Mouse (Mus musculus) layer of hippocampus, postnatal 25 days (tissue): ENCODE measurements around the gene Mctp1. TPM values are rescaled to one million over a fixed set of nuclear protein-coding genes. Genes with fewer than 3 reads are reported as not detected.
"Not testable (repeated sequence)": the region's sequence is repeated elsewhere in the genome, so short reads cannot be mapped to it uniquely, and the experiment has no call there.

Experiments used
- DNase-seq, 2 experiments: peaks; one replicate each; pipeline ENCODE4 v3.0.0; 2022; ENCODE audit warnings: mixed read lengths in 2 of 2, low spot score in 1 of 2; ENCODE audit errors: extremely low spot score in 1 of 2
- total RNA-seq, 2 experiments: library from RNA; stranded (reverse); gene quantifications; 2 replicates each; pipeline ENCODE4 v1.2.3; 2021

Gene Mctp1
- 10 to 100 TPM; 52.7 to 55.0 TPM for total RNA-seq

GRCm38 (mm10) chr13:76383972-76384663 is at the start of gene Mctp1:
Mctp1 (plus strand) TSS chr13:76384535.
- peak in 1 of 2 experiments; percentile 30 for DNase-seq

DNA sequence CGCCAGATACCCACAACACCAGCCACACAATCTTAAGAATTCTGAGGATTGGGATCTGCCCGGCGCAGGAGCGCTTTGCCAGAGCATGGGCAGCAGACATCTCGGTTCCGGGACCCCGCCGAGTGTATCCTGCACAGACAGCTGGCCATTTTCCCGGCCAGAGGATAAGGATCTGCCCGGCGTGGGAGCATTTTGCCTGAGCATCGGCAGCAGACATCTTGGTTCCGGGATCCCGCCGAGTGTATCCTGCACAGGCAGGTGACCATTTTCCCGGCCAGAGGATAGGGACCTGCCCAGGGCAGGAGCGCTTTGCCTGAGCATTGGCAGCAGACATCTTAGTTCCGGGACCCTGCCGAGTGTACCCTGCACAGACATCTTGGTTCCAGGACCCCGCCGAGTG is 38.4 kb upstream of the Mctp1 start:
- not testable (repeated sequence) for DNase-seq

- DNase-seq: peak in 1 of 2 experiments; percentile 12
These were observed 25.6 kb upstream of the Mctp1 start for GRCm38 (mm10) chr13:76358720-76359119.

GRCm38 (mm10) chr13:76384664-76385435 is 515 bp downstream of the Mctp1 start:
- peak; percentile 49 to 53 for DNase-seq

GRCm38 (mm10) chr13:76388615-76389014 is 4.3 kb downstream of the Mctp1 start:
- DNase-seq: no peak

GRCm38 (mm10) chr13:76391920-76392319 is 7.6 kb downstream of the Mctp1 start:
- no peak for DNase-seq

DNA sequence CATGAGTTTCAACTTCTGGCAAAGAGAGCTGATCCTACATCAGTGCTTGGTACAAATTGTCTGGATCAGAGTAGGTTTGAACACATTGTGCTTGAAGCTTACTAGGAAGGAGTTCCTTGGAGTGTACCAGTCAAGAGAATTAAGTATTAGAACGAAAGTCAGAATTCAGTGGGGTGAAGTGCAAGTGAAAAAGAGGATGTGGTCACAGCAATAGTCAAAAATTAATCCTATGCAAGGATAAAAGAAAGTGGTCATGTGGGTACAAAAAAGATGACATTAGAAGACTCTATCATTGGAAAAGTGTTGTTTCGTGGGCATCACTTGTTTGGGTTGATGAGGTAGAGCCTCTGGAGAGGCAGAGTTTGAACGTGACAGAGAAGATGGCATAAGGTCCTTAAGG is 8.8 kb downstream of the Mctp1 start:
- no peak for DNase-seq

GRCm38 (mm10) chr13:76395906-76396305 is 11.6 kb downstream of the Mctp1 start:
- DNase-seq: no peak

DNA sequence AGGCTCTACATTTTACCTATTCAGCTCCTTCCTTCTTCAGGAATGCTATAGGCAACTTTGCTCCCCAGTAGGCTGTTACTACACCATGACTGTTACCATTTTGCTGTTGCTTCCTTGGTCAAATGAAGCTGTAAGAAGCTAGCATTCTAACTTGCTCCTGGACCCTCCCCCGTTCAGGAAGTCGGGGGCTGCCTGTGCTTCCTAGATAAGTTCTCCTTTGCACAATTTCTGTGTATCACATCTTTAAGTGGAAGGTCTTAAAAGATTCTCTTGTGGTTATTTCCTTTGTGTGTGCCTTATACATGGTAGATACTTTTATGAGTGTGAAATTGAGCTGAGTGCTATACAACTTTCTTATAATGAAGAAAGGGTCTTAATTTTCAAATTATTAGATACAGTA is 25.0 kb downstream of the Mctp1 start:
- DNase-seq: no peak

- DNase-seq: no peak
These were observed 26.3 kb downstream of the Mctp1 start for GRCm38 (mm10) chr13:76410665-76411064.

GRCm38 (mm10) chr13:76415346-76415745 is 31.0 kb downstream of the Mctp1 start:
- no peak for DNase-seq

DNA sequence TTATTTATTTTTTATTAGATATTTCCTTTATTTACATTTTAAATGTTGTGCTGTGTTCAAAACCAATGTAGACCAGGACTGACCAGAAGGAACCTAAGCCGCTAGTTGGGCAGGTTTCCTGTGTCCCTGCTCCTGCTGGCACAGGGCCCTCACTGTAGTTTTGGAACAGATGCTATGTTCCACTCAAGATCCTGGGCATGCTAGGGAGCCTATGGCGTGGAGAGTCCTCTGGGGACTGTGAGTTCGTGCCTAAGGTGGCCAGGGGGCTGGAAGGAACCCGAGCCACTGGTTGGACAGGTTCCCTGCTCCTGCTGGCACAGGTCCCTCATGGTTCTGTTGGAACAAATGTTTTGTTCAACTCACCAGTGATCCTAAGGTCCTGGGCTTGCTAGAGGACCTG is 35.8 kb downstream of the Mctp1 start:
- DNase-seq: no peak

DNA sequence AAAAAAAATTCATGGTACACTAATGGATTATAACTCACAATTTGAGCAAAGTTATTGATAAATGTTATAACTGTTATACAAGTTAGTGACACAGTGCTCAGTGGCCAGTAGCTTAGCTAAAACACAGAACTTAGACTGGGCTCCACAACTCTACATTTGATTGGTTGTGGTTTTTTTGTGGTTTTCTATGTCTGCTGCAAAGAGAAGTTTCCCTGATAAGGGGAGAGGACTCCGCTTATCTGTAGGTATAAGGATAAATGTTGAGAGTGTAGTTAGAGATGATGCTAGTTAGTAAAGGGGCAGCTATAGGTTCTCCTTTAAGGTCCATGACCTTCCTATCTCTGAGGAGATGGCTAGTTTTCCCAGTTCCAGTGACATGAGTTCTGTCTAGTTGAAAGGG is 36.7 kb downstream of the Mctp1 start:
- no peak for DNase-seq

- no peak for DNase-seq
These were observed 37.8 kb downstream of the Mctp1 start for GRCm38 (mm10) chr13:76422124-76422523.

- DNase-seq: no peak
These were observed 45.1 kb downstream of the Mctp1 start for GRCm38 (mm10) chr13:76429456-76429855.

DNA sequence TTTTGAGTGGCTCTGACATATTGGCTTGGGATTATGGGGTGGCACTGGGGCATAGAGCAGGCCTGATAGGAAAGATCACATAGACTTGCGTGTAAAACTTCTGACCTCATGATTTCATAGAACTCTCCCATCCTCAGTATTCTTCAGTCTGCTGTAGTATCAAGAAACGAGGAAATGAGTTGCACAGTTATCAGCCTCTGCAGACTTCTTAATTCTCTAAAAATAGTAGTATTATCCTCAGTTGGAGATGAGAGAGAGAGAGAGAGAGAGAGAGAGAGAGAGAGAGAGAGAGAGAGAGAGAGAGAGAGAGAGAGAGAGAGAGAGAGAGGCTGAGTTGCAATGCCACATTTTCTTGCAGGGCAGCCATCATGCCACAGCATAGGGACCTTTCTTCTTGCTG is 45.6 kb downstream of the Mctp1 start:
- DNase-seq: no peak

- DNase-seq: no peak
These were observed 47.6 kb downstream of the Mctp1 start for GRCm38 (mm10) chr13:76431946-76432345.

GRCm38 (mm10) chr13:76433438-76433837 is 49.1 kb downstream of the Mctp1 start:
- DNase-seq: no peak

DNA sequence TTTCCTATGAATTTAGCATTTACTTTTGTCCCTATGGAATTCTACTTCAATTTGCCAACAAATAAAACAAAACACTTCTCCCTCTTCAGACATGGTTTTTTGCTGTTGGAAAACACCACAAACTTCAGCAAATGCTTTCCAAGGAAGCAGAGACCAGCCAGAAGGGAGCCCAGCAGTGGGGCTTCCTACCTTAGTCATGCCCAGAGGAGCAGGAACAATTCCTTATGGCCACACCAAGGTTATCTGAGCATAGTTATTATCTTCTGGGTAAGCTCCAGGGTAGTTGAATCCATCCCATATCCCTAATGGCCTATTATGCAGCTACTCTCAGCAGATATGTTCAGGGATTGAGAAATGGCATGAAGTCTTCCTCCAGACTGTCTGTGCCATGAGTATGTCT is 52.1 kb downstream of the Mctp1 start:
- DNase-seq: no peak

GRCm38 (mm10) chr13:76438765-76439164 is 54.4 kb downstream of the Mctp1 start:
- no peak for DNase-seq

DNA sequence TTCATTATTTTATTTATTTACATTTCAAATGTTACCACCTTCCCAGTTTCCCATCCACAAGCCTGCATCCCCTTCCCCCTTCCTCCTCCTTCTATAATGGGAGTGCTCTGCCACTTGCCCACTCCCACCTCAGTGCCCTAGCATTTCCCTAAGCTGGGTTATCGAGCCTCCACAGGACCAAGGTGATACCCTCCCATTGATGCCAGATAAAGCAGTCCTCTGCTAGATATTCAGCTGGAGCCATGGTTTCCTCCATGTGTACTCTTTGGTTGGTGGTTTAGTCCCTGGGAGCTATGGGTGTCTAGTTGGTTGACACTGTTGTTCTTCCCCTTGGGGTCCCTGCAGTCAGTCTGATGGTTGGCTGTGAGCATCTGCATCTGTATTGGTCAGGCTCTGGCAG is 61.7 kb downstream of the Mctp1 start:
- DNase-seq: no peak

GRCm38 (mm10) chr13:76447528-76447927 is 63.2 kb downstream of the Mctp1 start:
- DNase-seq: no peak
